Mouse (Mus musculus): ENCODE data around the gene Gsdma3. TPM values are rescaled to one million over a fixed set of nuclear protein-coding genes. Genes with fewer than 3 reads are reported as not detected.
"Not testable (repeated sequence)": the region's sequence is repeated elsewhere in the genome, so short reads cannot be mapped to it uniquely, and the experiment has no call there.

Gene Gsdma3
- polyA plus RNA-seq, 1 experiment, result not detected

DNA sequence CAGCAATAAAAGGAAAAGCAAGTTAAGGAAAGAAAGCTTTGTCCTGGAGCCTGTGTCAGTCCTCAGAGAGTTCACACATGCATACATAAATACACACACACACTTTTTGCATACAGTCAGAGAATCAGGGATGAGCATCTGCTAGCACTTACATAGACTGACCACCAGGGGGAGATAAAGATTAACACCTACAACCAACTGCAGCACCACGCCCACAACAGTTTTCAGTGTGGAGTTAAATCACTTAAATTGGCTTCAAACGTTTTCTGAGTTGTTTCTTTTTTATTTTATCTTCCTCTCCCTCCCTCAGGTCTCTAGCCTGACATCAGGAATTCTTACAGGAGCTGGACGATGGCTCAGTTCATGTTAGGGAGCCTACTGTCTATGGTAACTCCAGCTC lies 19.4 kb upstream of the Gsdma3 start:
- Histone ChIP-seq H3K36me3 (ENCODE audit: control insufficient read depth, insufficient read depth, low read length) (no peaks in the 10 kb centered on the region), H3K4me3 (ENCODE audit: extremely low read depth, insufficient read depth, insufficient read length) (no peak overlapping the region), H3K4me1 (ENCODE audit: control insufficient read depth, insufficient read depth, insufficient read length) (no peaks in the 10 kb centered on the region), H3K27me3 (ENCODE audit: control insufficient read depth, insufficient read depth, low read length) (no peaks in the 10 kb centered on the region), H3K27ac (ENCODE audit: insufficient read depth, low read length) (no peak overlapping the region)
- TF ChIP-seq CTCF (IDR thresholded peaks at IDR 0.05; ENCODE audit: extremely low read depth, insufficient read depth, insufficient read length, insufficient replicate concordance) (no peak), POLR2A (IDR thresholded peaks at IDR 0.05; ENCODE audit: low read depth, low read length) (no peak)
- DNase-seq (ENCODE audit: low read depth in 1 of 2, low spot score in 2 of 2), result peak; percentile 12 to 41
- WGBS, result 7% methylated on average over 3 of the region's 3 CpGs

DNA sequence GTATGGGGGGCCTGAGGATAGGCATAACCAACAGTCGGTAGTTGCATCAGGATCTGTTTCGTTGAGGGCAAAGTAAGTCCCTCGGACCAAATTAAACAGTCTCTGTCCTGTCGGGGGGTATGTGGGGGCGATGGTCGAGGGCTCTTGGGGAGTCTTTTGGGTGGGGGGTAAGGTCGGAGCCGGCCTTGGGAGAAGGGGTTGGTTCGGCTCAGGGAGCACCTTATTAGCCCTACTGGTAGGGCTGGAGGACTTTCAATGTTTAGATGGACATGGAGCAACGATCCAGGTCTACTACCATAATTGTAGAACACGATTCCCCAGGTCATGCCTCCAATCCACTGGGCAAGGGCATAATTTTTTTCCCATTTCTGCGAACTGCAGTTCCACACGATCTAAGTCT lies 5.4 kb upstream of the Gsdma3 start:
- Histone ChIP-seq H3K4me1 (ENCODE audit: control insufficient read depth, insufficient read depth, insufficient read length) (no peaks in the 10 kb centered on the region), H3K27me3 (ENCODE audit: control insufficient read depth, insufficient read depth, low read length) (no peaks in the 10 kb centered on the region; the same call in 1 of the 2 replicates), H3K4me3 (ENCODE audit: extremely low read depth, insufficient read depth, insufficient read length) (no peak overlapping the region), H3K36me3 (ENCODE audit: control insufficient read depth, insufficient read depth, low read length) (no peaks in the 10 kb centered on the region), H3K27ac (ENCODE audit: insufficient read depth, low read length) (no peak overlapping the region)
- DNase-seq (ENCODE audit: low read depth in 1 of 2, low spot score in 2 of 2), result no peak
- no peak for TF ChIP-seq CTCF (IDR thresholded peaks at IDR 0.05; ENCODE audit: extremely low read depth, insufficient read depth, insufficient read length, insufficient replicate concordance)
- whole genome bisulfite sequencing, result 92% methylated on average over 13 of the region's 13 CpGs

DNA sequence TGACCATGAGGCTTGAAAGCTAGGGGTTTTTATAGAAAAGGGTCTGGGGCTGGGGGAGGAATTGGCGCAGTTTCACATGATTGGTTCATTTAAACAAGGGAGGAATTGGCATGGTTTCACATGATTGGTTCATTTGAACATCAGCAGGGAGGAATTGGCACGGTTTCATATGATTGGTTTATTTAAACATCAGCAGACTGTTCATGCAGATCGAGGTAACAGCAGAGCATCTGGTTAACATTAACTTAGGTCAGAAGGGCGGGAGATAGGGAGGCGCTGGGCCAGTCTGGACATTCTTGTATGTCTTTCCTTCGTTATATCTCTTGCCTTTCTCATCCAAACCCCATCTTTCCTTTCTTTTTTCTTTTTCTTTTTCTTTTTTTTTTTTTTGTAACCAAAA lies 2.2 kb upstream of the Gsdma3 start:
- 87% methylated on average over 6 of the region's 6 CpGs for WGBS
- H3K27me3 ChIP-seq (ENCODE audit: control insufficient read depth, insufficient read depth, low read length); H3K4me3 ChIP-seq (ENCODE audit: extremely low read depth, insufficient read depth, insufficient read length); DNase-seq (ENCODE audit: low read depth in 1 of 2, low spot score in 2 of 2); H3K4me1 ChIP-seq (ENCODE audit: control insufficient read depth, insufficient read depth, insufficient read length); H3K27ac ChIP-seq (ENCODE audit: insufficient read depth, low read length); H3K36me3 ChIP-seq (ENCODE audit: control insufficient read depth, insufficient read depth, low read length): not testable (repeated sequence)

- DNase-seq (ENCODE audit: low read depth in 1 of 2, low spot score in 2 of 2); H3K27me3 ChIP-seq (ENCODE audit: control insufficient read depth, insufficient read depth, low read length); H3K27ac ChIP-seq (ENCODE audit: insufficient read depth, low read length); H3K4me1 ChIP-seq (ENCODE audit: control insufficient read depth, insufficient read depth, insufficient read length); H3K36me3 ChIP-seq (ENCODE audit: control insufficient read depth, insufficient read depth, low read length); H3K4me3 ChIP-seq (ENCODE audit: extremely low read depth, insufficient read depth, insufficient read length): not testable (repeated sequence)
- WGBS, result 87% methylated on average over 2 of the region's 2 CpGs
Observed at GRCm38 (mm10) chr11:98624381-98624780, 1.8 kb upstream of the Gsdma3 start.

- H3K4me3 ChIP-seq (ENCODE audit: extremely low read depth, insufficient read depth, insufficient read length), result no peak overlapping the region
- TF ChIP-seq POLR2A (IDR thresholded peaks at IDR 0.05; ENCODE audit: low read depth, low read length) (no peak), CTCF (IDR thresholded peaks at IDR 0.05; ENCODE audit: extremely low read depth, insufficient read depth, insufficient read length, insufficient replicate concordance) (no peak)
- WGBS, result 96% methylated on average over 3 of the region's 3 CpGs
- no peak overlapping the region for H3K27ac ChIP-seq (ENCODE audit: insufficient read depth, low read length)
- DNase-seq (ENCODE audit: low read depth in 1 of 2, low spot score in 2 of 2), result no peak
- H3K36me3 ChIP-seq (ENCODE audit: control insufficient read depth, insufficient read depth, low read length), result no peaks in the 10 kb centered on the region
- H3K4me1 ChIP-seq (ENCODE audit: control insufficient read depth, insufficient read depth, insufficient read length), result no peaks in the 10 kb centered on the region
- no peaks in the 10 kb centered on the region; the same call in 1 of the 2 replicates for H3K27me3 ChIP-seq (ENCODE audit: control insufficient read depth, insufficient read depth, low read length)
Observed at GRCm38 (mm10) chr11:98628706-98629105, 2.5 kb downstream of the Gsdma3 start.

- WGBS, result 81% methylated on average over 5 of the region's 5 CpGs
- Histone ChIP-seq H3K4me1 (ENCODE audit: control insufficient read depth, insufficient read depth, insufficient read length) (no peaks in the 10 kb centered on the region), H3K36me3 (ENCODE audit: control insufficient read depth, insufficient read depth, low read length) (no peaks in the 10 kb centered on the region), H3K27me3 (ENCODE audit: control insufficient read depth, insufficient read depth, low read length) (no peaks in the 10 kb centered on the region; the same call in 1 of the 2 replicates), H3K4me3 (ENCODE audit: extremely low read depth, insufficient read depth, insufficient read length) (no peak overlapping the region), H3K27ac (ENCODE audit: insufficient read depth, low read length) (no peak overlapping the region)
- TF ChIP-seq CTCF (IDR thresholded peaks at IDR 0.05; ENCODE audit: extremely low read depth, insufficient read depth, insufficient read length, insufficient replicate concordance), result no peak
- TF ChIP-seq POLR2A (IDR thresholded peaks at IDR 0.05; ENCODE audit: low read depth, low read length), result no peak
- DNase-seq (ENCODE audit: low read depth in 1 of 2, low spot score in 2 of 2), result no peak
Observed at GRCm38 (mm10) chr11:98630646-98631045, 4.5 kb downstream of the Gsdma3 start.

DNA sequence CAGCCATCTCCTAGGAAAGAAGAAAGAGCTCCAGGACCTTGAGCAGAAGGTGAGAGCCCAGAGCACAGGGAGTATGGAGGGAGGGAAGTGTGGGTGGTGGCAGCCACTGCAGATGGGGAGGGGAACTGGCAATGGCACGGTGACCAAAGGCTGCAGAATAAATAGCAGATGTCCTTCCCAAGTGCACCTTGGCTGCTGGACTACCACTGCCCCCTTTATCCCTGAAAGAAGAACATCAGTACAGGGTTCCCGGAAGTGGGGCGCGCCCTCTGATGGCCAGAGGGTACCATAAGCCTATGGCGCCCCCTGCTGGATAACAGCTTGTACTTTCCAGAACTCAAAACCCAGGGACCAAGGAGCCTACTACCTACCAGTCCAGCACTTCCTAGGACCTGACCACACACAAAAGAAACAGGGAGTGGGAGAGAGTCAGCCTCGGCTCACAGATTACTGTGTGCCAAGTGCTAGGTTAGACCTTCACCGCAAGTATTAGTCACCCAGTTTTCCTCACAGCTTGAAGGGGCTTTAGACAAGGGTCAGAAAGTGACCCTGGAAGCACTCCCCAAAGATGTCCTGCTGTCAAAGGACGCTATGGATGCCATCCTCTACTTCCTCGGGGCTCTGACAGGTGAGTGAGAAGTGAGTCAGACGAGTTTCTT lies 9.3 kb downstream of the Gsdma3 start:
- WGBS, result 35% methylated on average over 10 of the region's 10 CpGs
- H3K4me3 ChIP-seq (ENCODE audit: extremely low read depth, insufficient read depth, insufficient read length); H3K27ac ChIP-seq (ENCODE audit: insufficient read depth, low read length); H3K36me3 ChIP-seq (ENCODE audit: control insufficient read depth, insufficient read depth, low read length); H3K4me1 ChIP-seq (ENCODE audit: control insufficient read depth, insufficient read depth, insufficient read length); H3K27me3 ChIP-seq (ENCODE audit: control insufficient read depth, insufficient read depth, low read length): not testable (repeated sequence)
- peak; percentile 10 to 26 for DNase-seq (ENCODE audit: low read depth in 1 of 2, low spot score in 2 of 2)
